Mouse (Mus musculus) gastrocnemius, postnatal 14 days (tissue): ENCODE measurements around the gene Ptpdc1. TPM values are rescaled to one million over a fixed set of nuclear protein-coding genes. Genes with fewer than 3 reads are reported as not detected.

Experiments
- microRNA-seq, 2 experiments: library from miRNA; unstranded; fragments of <30 nt; microRNA quantifications; one replicate each; pipeline ENCODE4 v1.2.0; 2021
- total RNA-seq, 2 experiments: library from RNA; stranded (reverse); gene quantifications; 2 replicates each; pipeline ENCODE4 v1.2.3; 2021

The Ptpdc1 gene
- total RNA-seq, 2 experiments from 2014 or later, result 4.9 to 7.0 TPM

Small RNAs within 50 kb of the gene (microRNA-seq; reads per million reads assigned to microRNA genes)
- gene Gm24111 (0 reads per million in 2 experiments), gene Mirlet7a-1 (235 to 322 reads per million in 2 experiments), gene Mirlet7d (11,934 to 25,785 reads per million in 2 experiments), gene Mirlet7f-1 (0 reads per million in 2 experiments)

Other genes with a start within 250 kb of the Ptpdc1 start
- 1 to 10 TPM; 2.5 to 2.8 TPM for gene Zfp169, start 112.2 kb downstream of the Ptpdc1 start, total RNA-seq
- gene A830005F24Rik, start 112.1 kb downstream of the Ptpdc1 start, total RNA-seq, result not detected
- gene Barx1, start 37.3 kb upstream of the Ptpdc1 start, total RNA-seq, result not detected
- gene Phf2, start 245.5 kb upstream of the Ptpdc1 start, total RNA-seq, result 10 to 100 TPM; 21.5 to 22.3 TPM